Comparison of ENCODE assay signal across 8 mouse cellular contexts in genomic region chr17:17448737-17449440, GRCm38 (mm10). TPM values are rescaled to one million over a fixed set of nuclear protein-coding genes. Genes with fewer than 3 reads are reported as not detected.
DNase-seq lines count a peak whose midpoint lies in the region; ATAC-seq and TF ChIP-seq lines count a peak whose summit lies in the region.

No protein-coding gene starts in this region.

- no peaks in the 10 kb centered on the region for H3K36me3 ChIP-seq in ES-Bruce4 (ENCODE audit: control insufficient read depth, insufficient read depth, low read length, poor library complexity, severe bottlenecking)
- H3K36me3 ChIP-seq in forebrain, embryonic 13.5 days (ENCODE audit: poor library complexity, severe bottlenecking), result peaks cover 14% of the 10 kb centered on the region; the same call in 1 of the 2 replicates
- H3K36me3 ChIP-seq in lung, embryonic 16.5 days (ENCODE audit: control insufficient read depth, insufficient read depth, low read length), result no peaks in the 10 kb centered on the region
- H3K36me3 ChIP-seq in neural tube, embryonic 15.5 days, result no peaks in the 10 kb centered on the region

- WGBS in forebrain, embryonic 13.5 days, result 6% methylated on average over 17 of the region's 17 CpGs
- WGBS in lung, embryonic 16.5 days, result 3% methylated on average over 17 of the region's 17 CpGs
- whole genome bisulfite sequencing in neural tube, embryonic 15.5 days, result 3% methylated on average over 17 of the region's 17 CpGs

- ATAC-seq in forebrain, embryonic 13.5 days, result peak; percentile 86
- ATAC-seq in lung, embryonic 16.5 days (ENCODE audit: low read depth), result peak; percentile 86
- ATAC-seq in neural tube, embryonic 15.5 days (ENCODE audit: low FRiP score), result peak; percentile 92

- DNase-seq in brain, embryonic 14.5 days (ENCODE audit: low read depth), result peak; percentile 83
- DNase-seq in heart, postnatal 14 days, result peak; percentile 36 to 58
- DNase-seq in kidney, postnatal 36 days, result peak; percentile 59 to 61
- DNase-seq in MN1 (ENCODE audit: low spot score), result no peak

- peaks cover 4% of the 10 kb centered on the region for H3K4me1 ChIP-seq in ES-Bruce4 (ENCODE audit: control insufficient read depth, insufficient read depth, low read length)
- peaks cover 23% of the 10 kb centered on the region for H3K4me1 ChIP-seq in forebrain, embryonic 13.5 days
- peaks cover 5% of the 10 kb centered on the region; the same call in 1 of the 2 replicates for H3K4me1 ChIP-seq in lung, embryonic 16.5 days (replicated peaks; ENCODE audit: control insufficient read depth, insufficient read depth, low read length)
- peaks cover 10% of the 10 kb centered on the region for H3K4me1 ChIP-seq in neural tube, embryonic 15.5 days

- peak overlapping the region; percentile 3 for H3K9ac ChIP-seq in ES-Bruce4 (ENCODE audit: low read depth, poor library complexity, severe bottlenecking)
- peak overlapping the region; percentile 65 for H3K9ac ChIP-seq in forebrain, embryonic 13.5 days
- H3K9ac ChIP-seq in lung, embryonic 16.5 days (ENCODE audit: low read length), result peak overlapping the region; percentile 44
- peak overlapping the region; percentile 55 for H3K9ac ChIP-seq in neural tube, embryonic 15.5 days (replicated peaks)

- peak overlapping the region; percentile 58 for H3K4me2 ChIP-seq in forebrain, embryonic 13.5 days
- peak overlapping the region; percentile 57 for H3K4me2 ChIP-seq in lung, embryonic 16.5 days (ENCODE audit: low read depth, low read length)
- H3K4me2 ChIP-seq in neural tube, embryonic 15.5 days, result peak overlapping the region; percentile 67

- peak overlapping the region; percentile 43 for H3K4me3 ChIP-seq in ES-Bruce4 (ENCODE audit: low read depth, low read length)
- peak overlapping the region; percentile 33 for H3K4me3 ChIP-seq in forebrain, embryonic 13.5 days
- H3K4me3 ChIP-seq in lung, embryonic 16.5 days (ENCODE audit: low read length), result peak overlapping the region; percentile 41
- peak overlapping the region; percentile 45 for H3K4me3 ChIP-seq in neural tube, embryonic 15.5 days (replicated peaks)

- no peaks in the 10 kb centered on the region for H3K27me3 ChIP-seq in ES-Bruce4 (ENCODE audit: control insufficient read depth, insufficient read depth, low read length, poor library complexity, severe bottlenecking)
- no peaks in the 10 kb centered on the region for H3K27me3 ChIP-seq in forebrain, embryonic 13.5 days
- no peaks in the 10 kb centered on the region for H3K27me3 ChIP-seq in lung, embryonic 16.5 days (ENCODE audit: control insufficient read depth, insufficient read depth, low read depth, low read length)
- H3K27me3 ChIP-seq in neural tube, embryonic 15.5 days (replicated peaks), result no peaks in the 10 kb centered on the region

- peak; percentile 52; the same call in 1 of the 2 replicates for TF ChIP-seq EP300 in ES-Bruce4 (IDR thresholded peaks at IDR 0.05; ENCODE audit: insufficient read depth, low read depth, low read length)

- no peaks in the 10 kb centered on the region for H3K9me3 ChIP-seq in ES-Bruce4 (replicated peaks; ENCODE audit: control insufficient read depth, insufficient read depth, low read length, poor library complexity, severe bottlenecking)
- no peaks in the 10 kb centered on the region for H3K9me3 ChIP-seq in forebrain, embryonic 13.5 days (replicated peaks)
- no peaks in the 10 kb centered on the region for H3K9me3 ChIP-seq in lung, embryonic 16.5 days (ENCODE audit: control insufficient read depth, low read length)
- H3K9me3 ChIP-seq in neural tube, embryonic 15.5 days (replicated peaks), result no peaks in the 10 kb centered on the region

- no peak for TF ChIP-seq POLR2A in ES-Bruce4 (IDR thresholded peaks at IDR 0.05; ENCODE audit: insufficient read depth, low read length)
- TF ChIP-seq POLR2A in brain, embryonic 14.5 days (IDR thresholded peaks at IDR 0.05; ENCODE audit: borderline replicate concordance, extremely low read depth, insufficient read depth, insufficient read length, poor library complexity, severe bottlenecking), result no peak; the same call in 1 of the 2 replicates

- TF ChIP-seq CTCF in ES-Bruce4 (IDR thresholded peaks at IDR 0.05; ENCODE audit: low read depth, low read length), result no peak
- TF ChIP-seq CTCF in brain, embryonic 14.5 days (IDR thresholded peaks at IDR 0.05; ENCODE audit: borderline replicate concordance, extremely low read depth, insufficient read depth, insufficient read length), result no peak

- intact Hi-C loops in heart, postnatal 14 days (cut with DNase I), result no loop called here

- H3K27ac ChIP-seq in ES-Bruce4 (ENCODE audit: insufficient read depth, low read length), result peak overlapping the region; percentile 84
- peak overlapping the region; percentile 81 for H3K27ac ChIP-seq in forebrain, embryonic 13.5 days
- no peak overlapping the region; the same call in 1 of the 2 replicates for H3K27ac ChIP-seq in lung, embryonic 16.5 days (ENCODE audit: low read length)
- peak overlapping the region; percentile 70 for H3K27ac ChIP-seq in neural tube, embryonic 15.5 days (replicated peaks)

RNA-seq across cellular contexts. Expression of gene Lix1, which starts 46.4 kb away (rescaled TPM):
- polyA plus RNA-seq in ES-Bruce4 (2011; ENCODE audit: insufficient read depth, insufficient read length, low read depth, missing spikeins), result 0.78 and 0.81 TPM in 2 replicates
- 10.3 and 15.1 TPM in 2 replicates for polyA plus RNA-seq in brain, embryonic 14.5 days (2012; rRNA removed)
- 57.7 and 59.1 TPM in 2 replicates for polyA plus RNA-seq in forebrain, embryonic 13.5 days (2015; fragmentation: Nextera tagmentation; extraction: Ambion mirVana)
- 1 to 10 TPM; 6.5 to 6.9 TPM for total RNA-seq in heart, postnatal 14 days (2021)
- polyA plus RNA-seq in lung, embryonic 16.5 days (2015; fragmentation: Nextera tagmentation; extraction: Ambion mirVana), result 0.80 and 0.83 TPM in 2 replicates
- polyA plus RNA-seq in neural tube, embryonic 15.5 days (2015; fragmentation: Nextera tagmentation; extraction: Ambion mirVana), result 18.3 and 18.7 TPM in 2 replicates

Comparison
In these comparisons a context has a peak if more than half of its experiments do, and no peak if none do; other contexts are left out.
1. H3K9ac ChIP-seq: peak in every context shown above with its lines; median percentile 65 in forebrain, embryonic 13.5 days; 55 in neural tube, embryonic 15.5 days; 44 in lung, embryonic 16.5 days; 3 in ES-Bruce4.